Mouse (Mus musculus) forelimb bud, embryonic 11.5 days (tissue): ENCODE results near the gene Pcdh7.

ENCODE experiments used
- DNase-seq: peaks from one replicate; pipeline ENCODE4 v3.0.0-alpha.2; 2012; ENCODE audit warnings: low read depth, low spot score

The Pcdh7 gene

GRCm38 (mm10) chr5:57745879-57746278 lies 28.1 kb downstream of the Pcdh7 start:
- DNase-seq, result no peak

- no peak for DNase-seq
Observed at GRCm38 (mm10) chr5:57750320-57750719, 32.6 kb downstream of the Pcdh7 start.

- DNase-seq, result peak; percentile 25
Observed at GRCm38 (mm10) chr5:57755791-57756190, 38.0 kb downstream of the Pcdh7 start.

GRCm38 (mm10) chr5:57756726-57757424 lies 39.1 kb downstream of the Pcdh7 start:
- DNase-seq, result no peak

- no peak for DNase-seq
Observed at GRCm38 (mm10) chr5:57757436-57757898, 39.7 kb downstream of the Pcdh7 start.

- no peak for DNase-seq
Observed at GRCm38 (mm10) chr5:57758968-57759367, 41.2 kb downstream of the Pcdh7 start.

- no peak for DNase-seq
Observed at GRCm38 (mm10) chr5:57760069-57761063, 42.6 kb downstream of the Pcdh7 start.

- DNase-seq, result no peak
Observed at GRCm38 (mm10) chr5:57765356-57765755, 47.6 kb downstream of the Pcdh7 start.

- no peak for DNase-seq
Observed at GRCm38 (mm10) chr5:57767346-57767745, 49.6 kb downstream of the Pcdh7 start.

GRCm38 (mm10) chr5:57768469-57769022 lies 50.8 kb downstream of the Pcdh7 start:
- DNase-seq, result no peak

GRCm38 (mm10) chr5:57769644-57770043 lies 51.9 kb downstream of the Pcdh7 start:
- DNase-seq, result no peak

- DNase-seq, result no peak
Observed at GRCm38 (mm10) chr5:57770364-57770763, 52.6 kb downstream of the Pcdh7 start.

- no peak for DNase-seq
Observed at GRCm38 (mm10) chr5:57771122-57771521, 53.4 kb downstream of the Pcdh7 start.

GRCm38 (mm10) chr5:57772711-57773110 lies 54.9 kb downstream of the Pcdh7 start:
- DNase-seq, result no peak

- DNase-seq, result no peak
Observed at GRCm38 (mm10) chr5:57774496-57774895, 56.7 kb downstream of the Pcdh7 start.

GRCm38 (mm10) chr5:57778093-57778492 lies 60.3 kb downstream of the Pcdh7 start:
- no peak for DNase-seq

GRCm38 (mm10) chr5:57779951-57780350 lies 62.2 kb downstream of the Pcdh7 start:
- no peak for DNase-seq

- DNase-seq, result no peak
Observed at GRCm38 (mm10) chr5:57780574-57780973, 62.8 kb downstream of the Pcdh7 start.

- DNase-seq, result no peak
Observed at GRCm38 (mm10) chr5:57781950-57782349, 64.2 kb downstream of the Pcdh7 start.

GRCm38 (mm10) chr5:57782546-57782945 lies 64.8 kb downstream of the Pcdh7 start:
- no peak for DNase-seq

GRCm38 (mm10) chr5:57788775-57789509 lies 71.2 kb downstream of the Pcdh7 start:
- DNase-seq, result peak; percentile 30
